Mouse (Mus musculus) MEL (cell line): ENCODE data around the gene Bmp6. TPM values are rescaled to one million over a fixed set of nuclear protein-coding genes. Genes with fewer than 3 reads are reported as not detected.

Experiments used
- DNase-seq: peaks from one replicate; pipeline ENCODE4 v3.0.0; 2011; ENCODE audit warnings: low read depth, low spot score
- H3K27ac ChIP-seq: 2 replicates; pipeline ENCODE4 v1.5.1; 2012; ENCODE audit warnings: low read depth, mild to moderate bottlenecking, control low read depth, low read length, moderate library complexity; ENCODE audit not compliant: control insufficient read depth
- H3K27me3 ChIP-seq, 2 experiments: fragments of 150-350 bp in 1 of 2; sonication (generic) in 1 of 2; 2 replicates each; pipeline ENCODE4 v1.6.1; 2012; ENCODE audit warnings: low read length in 2 of 2, mild to moderate bottlenecking in 2 of 2, improper control_type of control experiment in 1 of 2, moderate library complexity in 1 of 2; ENCODE audit not compliant: insufficient read depth in 2 of 2, control insufficient read depth in 1 of 2
- H3K36me3 ChIP-seq, 2 experiments: 2 replicates each; pipeline ENCODE4 v1.6.1; 2012 to 2014; ENCODE audit warnings: low read length in 2 of 2, improper control_type of control experiment in 1 of 2, inconsistent platforms in 1 of 2, mild to moderate bottlenecking in 1 of 2; ENCODE audit not compliant: insufficient read depth in 2 of 2, control insufficient read depth in 1 of 2
- H3K4me1 ChIP-seq, 2 experiments: fragments of 150-350 bp in 1 of 2; sonication (generic) in 1 of 2; 2 replicates each; pipeline ENCODE4 v1.6.1; 2012; ENCODE audit warnings: low read length in 2 of 2, improper control_type of control experiment in 1 of 2, mild to moderate bottlenecking in 1 of 2; ENCODE audit not compliant: insufficient read depth in 2 of 2, control insufficient read depth in 1 of 2
- H3K4me3 ChIP-seq, 2 experiments: fragments of 150-350 bp in 1 of 2; sonication (generic) in 1 of 2; 2 replicates each; pipeline ENCODE4 v1.5.1; 2012; ENCODE audit warnings: low read depth in 2 of 2, low read length in 2 of 2, mild to moderate bottlenecking in 2 of 2, moderate library complexity in 2 of 2, control low read depth in 1 of 2, improper control_type of control experiment in 1 of 2; ENCODE audit not compliant: control insufficient read depth in 1 of 2, insufficient read depth in 1 of 2
- H3K79me2 ChIP-seq: 2 replicates; pipeline ENCODE4 v1.6.1; 2012; ENCODE audit warnings: mild to moderate bottlenecking, low read length, moderate library complexity; ENCODE audit not compliant: control insufficient read depth, poor library complexity, insufficient read depth
- H3K9ac ChIP-seq: 2 replicates; pipeline ENCODE4 v1.6.1; 2012; ENCODE audit warnings: low read depth, mild to moderate bottlenecking, control low read depth, low read length, moderate library complexity; ENCODE audit not compliant: control insufficient read depth, poor library complexity, severe bottlenecking
- H3K9me3 ChIP-seq: fragments of 150-350 bp; sonication (generic); replicated peaks from 2 replicates; pipeline ENCODE4 v1.6.1; 2012; ENCODE audit warnings: mild to moderate bottlenecking, low read length, improper control_type of control experiment, moderate library complexity; ENCODE audit not compliant: insufficient read depth
- BHLHE40 ChIP-seq: IDR thresholded peaks from 2 replicates; pipeline ENCODE4 v1.6.1; 2012; ENCODE audit warnings: low read depth, mild to moderate bottlenecking, inconsistent platforms, low read length, improper control_type of control experiment, borderline replicate concordance
- CHD1 ChIP-seq: IDR thresholded peaks from 2 replicates; pipeline ENCODE4 v1.6.1; 2012; ENCODE audit warnings: low read depth, mild to moderate bottlenecking, inconsistent platforms, low read length, improper control_type of control experiment
- CHD2 ChIP-seq: IDR thresholded peaks from 2 replicates; pipeline ENCODE4 v1.6.1; 2011; ENCODE audit warnings: low read length, improper control_type of control experiment
- E2F4 ChIP-seq: IDR thresholded peaks from 2 replicates; pipeline ENCODE4 v1.6.1; 2011; ENCODE audit warnings: low read depth, low read length, improper control_type of control experiment, borderline replicate concordance
- ELF1 ChIP-seq: IDR thresholded peaks from 2 replicates; pipeline ENCODE4 v1.6.1; 2014; ENCODE audit warnings: low read depth, mild to moderate bottlenecking, inconsistent platforms, low read length, improper control_type of control experiment, moderate library complexity
- ETS1 ChIP-seq: IDR thresholded peaks from 2 replicates; pipeline ENCODE4 v1.6.1; 2012; ENCODE audit warnings: low read depth, mild to moderate bottlenecking, inconsistent platforms, low read length, improper control_type of control experiment, moderate library complexity
- GABPA ChIP-seq: IDR thresholded peaks from 2 replicates; pipeline ENCODE4 v1.6.1; 2012; ENCODE audit warnings: low read depth, mild to moderate bottlenecking, inconsistent platforms, low read length, improper control_type of control experiment, moderate library complexity
- GATA1 ChIP-seq: IDR thresholded peaks from 2 replicates; pipeline ENCODE4 v1.6.1; 2011; ENCODE audit warnings: low read depth, low read length, improper control_type of control experiment
- HCFC1 ChIP-seq: IDR thresholded peaks from 2 replicates; pipeline ENCODE4 v1.6.1; 2012; ENCODE audit warnings: low read depth, mild to moderate bottlenecking, inconsistent platforms, low read length, improper control_type of control experiment, moderate library complexity
- JUND ChIP-seq: IDR thresholded peaks from 2 replicates; pipeline ENCODE4 v1.6.1; 2011; ENCODE audit warnings: low read depth, mild to moderate bottlenecking, improper control_type of control experiment, low read length
- KAT2A ChIP-seq: conservative IDR thresholded peaks from 2 replicates; pipeline ENCODE4 v1.6.1; 2012; ENCODE audit warnings: low read depth, low read length, improper control_type of control experiment, inconsistent platforms
- MAFK ChIP-seq: IDR thresholded peaks from 2 replicates; pipeline ENCODE4 v1.6.1; 2011; ENCODE audit warnings: low read depth, mild to moderate bottlenecking, low read length, improper control_type of control experiment, borderline replicate concordance
- MAX ChIP-seq: IDR thresholded peaks from 2 replicates; pipeline ENCODE4 v1.6.1; 2011; ENCODE audit warnings: low read length, improper control_type of control experiment
- MAZ ChIP-seq: IDR thresholded peaks from 2 replicates; pipeline ENCODE4 v1.6.1; 2012; ENCODE audit warnings: low read depth, mild to moderate bottlenecking, inconsistent platforms, low read length, improper control_type of control experiment
- MXI1 ChIP-seq: IDR thresholded peaks from 2 replicates; pipeline ENCODE4 v1.6.1; 2011; ENCODE audit warnings: mild to moderate bottlenecking, low read depth, low read length, improper control_type of control experiment
- MYC ChIP-seq: IDR thresholded peaks from 2 replicates; pipeline ENCODE4 v1.6.1; 2011; ENCODE audit warnings: low read depth, mild to moderate bottlenecking, low read length, improper control_type of control experiment, moderate library complexity
- NELFE ChIP-seq: IDR thresholded peaks from 2 replicates; pipeline ENCODE4 v1.6.1; 2011; ENCODE audit warnings: low read depth, low read length, improper control_type of control experiment
- NRF1 ChIP-seq: IDR thresholded peaks from 2 replicates; pipeline ENCODE4 v1.6.1; 2014; ENCODE audit warnings: low read depth, mild to moderate bottlenecking, inconsistent platforms, low read length, improper control_type of control experiment, moderate library complexity; ENCODE audit not compliant: poor library complexity, insufficient read depth, severe bottlenecking
- POLR2AphosphoS2 ChIP-seq: IDR thresholded peaks from 2 replicates; pipeline ENCODE4 v1.6.1; 2011; ENCODE audit warnings: low read length, improper control_type of control experiment
- RAD21 ChIP-seq: IDR thresholded peaks from 2 replicates; pipeline ENCODE4 v1.6.1; 2011; ENCODE audit warnings: mild to moderate bottlenecking, low read depth, low read length, improper control_type of control experiment
- RCOR1 ChIP-seq: IDR thresholded peaks from 2 replicates; pipeline ENCODE4 v1.6.1; 2012; ENCODE audit warnings: low read depth, mild to moderate bottlenecking, inconsistent platforms, low read length, improper control_type of control experiment
- SIN3A ChIP-seq: IDR thresholded peaks from 2 replicates; pipeline ENCODE4 v1.6.1; 2012; ENCODE audit warnings: low read length, improper control_type of control experiment, inconsistent platforms
- SMC3 ChIP-seq: IDR thresholded peaks from 2 replicates; pipeline ENCODE4 v1.6.1; 2011; ENCODE audit warnings: low read depth, low read length, improper control_type of control experiment
- UBTF ChIP-seq: IDR thresholded peaks from 2 replicates; pipeline ENCODE4 v1.6.1; 2012; ENCODE audit warnings: low read depth, mild to moderate bottlenecking, inconsistent platforms, low read length, improper control_type of control experiment, moderate library complexity, borderline replicate concordance; ENCODE audit not compliant: insufficient read depth
- USF2 ChIP-seq, 2 experiments: IDR thresholded peaks; 2 replicates each; pipeline ENCODE4 v1.6.1; 2011 to 2012; ENCODE audit warnings: improper control_type of control experiment in 2 of 2, low read length in 2 of 2, borderline replicate concordance in 1 of 2, inconsistent platforms in 1 of 2, low read depth in 1 of 2, mild to moderate bottlenecking in 1 of 2; ENCODE audit not compliant: insufficient read depth in 1 of 2
- ZC3H11A ChIP-seq: IDR thresholded peaks from 2 replicates; pipeline ENCODE4 v1.6.1; 2012; ENCODE audit warnings: low read depth, mild to moderate bottlenecking, inconsistent platforms, low read length, improper control_type of control experiment
- ZKSCAN1 ChIP-seq: IDR thresholded peaks from 2 replicates; pipeline ENCODE4 v1.6.1; 2012; ENCODE audit warnings: low read depth, mild to moderate bottlenecking, inconsistent platforms, low read length, improper control_type of control experiment, moderate library complexity
- ZMIZ1 ChIP-seq: IDR thresholded peaks from 2 replicates; pipeline ENCODE4 v1.6.1; 2012; ENCODE audit warnings: low read depth, mild to moderate bottlenecking, inconsistent platforms, low read length, improper control_type of control experiment, moderate library complexity
- polyA plus RNA-seq, 2 experiments: library from polyadenylated mRNA; stranded (reverse) in 1 of 2; unstranded in 1 of 2; fragments of >175 nt in 1 of 2; fragments of >200 nt in 1 of 2; gene quantifications; 2 replicates each; pipeline versions ENCODE4 v1.2.1 to v1.2.4; 2012; ENCODE audit warnings: low replicate concordance in 2 of 2, low read depth in 1 of 2; ENCODE audit not compliant: insufficient read length in 2 of 2, insufficient read depth in 1 of 2, missing spikeins in 1 of 2
- total RNA-seq: library from RNA; depleted of rRNA; stranded (reverse); fragments of 300-350 nt; gene quantifications from 2 replicates; pipeline ENCODE4 v1.2.3, GENCODE M21; 2012

The Bmp6 gene
- total and polyA plus RNA-seq, 3 experiments: not detected

DNA sequence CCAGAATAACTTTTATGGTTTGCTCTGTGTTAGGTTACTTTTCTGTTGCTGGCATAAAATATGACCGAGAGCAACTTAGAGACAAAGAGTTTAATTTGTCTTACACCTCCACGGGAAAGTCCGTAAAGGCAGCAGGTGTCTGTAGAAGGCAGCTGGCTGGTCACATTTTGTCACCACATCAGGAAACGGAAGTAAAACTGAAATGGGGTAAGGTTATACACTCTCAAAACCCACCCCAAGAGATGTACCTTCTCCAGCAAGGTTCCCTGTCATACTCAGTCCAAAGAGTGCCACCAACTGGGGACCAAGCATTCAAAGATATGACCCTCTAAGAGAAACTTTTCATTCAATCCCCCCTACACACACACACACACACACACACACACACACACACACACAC, 201.8 kb downstream of the Bmp6 start:
- Histone ChIP-seq H3K79me2 (no peaks in the 10 kb centered on the region), H3K9ac (no peak overlapping the region), H3K4me1 (no peaks in the 10 kb centered on the region), H3K9me3 (no peaks in the 10 kb centered on the region), H3K27ac (no peak overlapping the region), H3K4me3 (no peak overlapping the region), H3K27me3 (peaks cover 0 to 2% of the 10 kb centered on the region in 2 experiments; a peak in 3 of 4 replicates), H3K36me3 (no peaks in the 10 kb centered on the region)
- TF ChIP-seq CHD1 (no peak), SIN3A (no peak), MXI1 (no peak), USF2 (IDR thresholded peaks at IDR 0.05; ENCODE audit: borderline replicate concordance in 1 of 2, insufficient read depth in 1 of 2, low read depth in 1 of 2, low read length in 2 of 2) (no peak), NRF1 (no peak), ZKSCAN1 (no peak), JUND (no peak), BHLHE40 (no peak), ETS1 (no peak), ZMIZ1 (no peak), KAT2A (no peak), MAFK (no peak), GATA1 (no peak), RCOR1 (no peak), MYC (no peak), MAX (no peak)
- DNase-seq: no peak

DNA sequence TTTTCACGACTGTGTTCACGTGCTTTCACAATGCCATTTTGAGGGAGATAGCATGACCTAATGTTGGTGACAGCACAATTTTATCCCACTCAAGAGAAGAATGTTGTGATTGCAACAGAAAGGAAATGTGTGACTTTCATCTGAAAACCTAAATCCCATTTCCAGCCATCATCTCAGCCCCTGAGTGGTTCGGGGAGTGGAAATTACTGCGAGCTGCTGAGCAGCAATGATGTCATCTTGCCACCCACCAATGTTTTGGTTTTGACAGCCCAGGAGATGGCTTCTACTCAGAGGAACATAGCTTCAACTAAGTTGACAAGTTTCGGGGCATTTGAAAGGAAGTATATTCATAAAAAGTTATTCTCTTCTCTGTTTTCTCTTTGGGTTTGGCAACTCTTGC, 202.8 kb downstream of the Bmp6 start:
- H3K9me3 ChIP-seq: no peaks in the 10 kb centered on the region
- no peaks in the 10 kb centered on the region for H3K4me1 ChIP-seq
- TF ChIP-seq GABPA (no peak), ELF1 (no peak), NRF1 (no peak), ZKSCAN1 (no peak), CHD2 (no peak), SMC3 (no peak), BHLHE40 (no peak), SIN3A (no peak), ZC3H11A (no peak), MAZ (no peak), NELFE (no peak), UBTF (no peak), ZMIZ1 (no peak), RAD21 (no peak), POLR2AphosphoS2 (no peak), RCOR1 (no peak), E2F4 (no peak), HCFC1 (no peak), KAT2A (no peak)
- H3K36me3 ChIP-seq: no peaks in the 10 kb centered on the region
- peaks cover 0 to 2% of the 10 kb centered on the region in 2 experiments; a peak in 3 of 4 replicates for H3K27me3 ChIP-seq
- no peak for DNase-seq
- H3K79me2 ChIP-seq: no peaks in the 10 kb centered on the region
- no peak overlapping the region for H3K27ac ChIP-seq
- no peak overlapping the region for H3K9ac ChIP-seq
- H3K4me3 ChIP-seq: no peak overlapping the region
